Mouse (Mus musculus): Measurements from ENCODE around the gene Larp4. TPM values are rescaled to one million over a fixed set of nuclear protein-coding genes. Genes with fewer than 3 reads are reported as not detected.

The Larp4 gene
- total RNA-seq, 1 experiment from 2014 or later: 58.3 TPM

GRCm38 (mm10) chr15:99997114-99997804 lies 27.4 kb downstream of the Larp4 start:
- ATAC-seq (ENCODE audit: extremely low read depth, insufficient number of reproducible peaks, low FRiP score, poor library complexity, severe bottlenecking): no peak

- peak; percentile 56; the same call in 1 of the 2 replicates for ATAC-seq (ENCODE audit: extremely low read depth, insufficient number of reproducible peaks, low FRiP score, poor library complexity, severe bottlenecking)
Measured at GRCm38 (mm10) chr15:99999390-99999789, 29.5 kb downstream of the Larp4 start.

GRCm38 (mm10) chr15:100004677-100005273 lies 34.9 kb downstream of the Larp4 start:
- ATAC-seq (ENCODE audit: extremely low read depth, insufficient number of reproducible peaks, low FRiP score, poor library complexity, severe bottlenecking): peak; percentile 83

- no peak for ATAC-seq (ENCODE audit: extremely low read depth, insufficient number of reproducible peaks, low FRiP score, poor library complexity, severe bottlenecking)
Measured at GRCm38 (mm10) chr15:100006180-100006579, 36.3 kb downstream of the Larp4 start.

- ATAC-seq (ENCODE audit: extremely low read depth, insufficient number of reproducible peaks, low FRiP score, poor library complexity, severe bottlenecking): no peak
Measured at GRCm38 (mm10) chr15:100018280-100018899, 48.5 kb downstream of the Larp4 start.

GRCm38 (mm10) chr15:100021175-100021574 lies 51.3 kb downstream of the Larp4 start:
- no peak for ATAC-seq (ENCODE audit: extremely low read depth, insufficient number of reproducible peaks, low FRiP score, poor library complexity, severe bottlenecking)

GRCm38 (mm10) chr15:100022923-100023322 lies 53.1 kb downstream of the Larp4 start:
- peak; percentile 42; the same call in 1 of the 2 replicates for ATAC-seq (ENCODE audit: extremely low read depth, insufficient number of reproducible peaks, low FRiP score, poor library complexity, severe bottlenecking)

GRCm38 (mm10) chr15:100025076-100025834 lies 55.4 kb downstream of the Larp4 start:
- ATAC-seq (ENCODE audit: extremely low read depth, insufficient number of reproducible peaks, low FRiP score, poor library complexity, severe bottlenecking): no peak

- no peak for ATAC-seq (ENCODE audit: extremely low read depth, insufficient number of reproducible peaks, low FRiP score, poor library complexity, severe bottlenecking)
Measured at GRCm38 (mm10) chr15:100028133-100028532, 58.3 kb downstream of the Larp4 start.

GRCm38 (mm10) chr15:100029497-100029896 lies 59.6 kb downstream of the Larp4 start:
- ATAC-seq (ENCODE audit: extremely low read depth, insufficient number of reproducible peaks, low FRiP score, poor library complexity, severe bottlenecking): no peak

- ATAC-seq (ENCODE audit: extremely low read depth, insufficient number of reproducible peaks, low FRiP score, poor library complexity, severe bottlenecking): no peak
Measured at GRCm38 (mm10) chr15:100029900-100030299, 60.0 kb downstream of the Larp4 start.

- no peak for ATAC-seq (ENCODE audit: extremely low read depth, insufficient number of reproducible peaks, low FRiP score, poor library complexity, severe bottlenecking)
Measured at GRCm38 (mm10) chr15:100032546-100032945, 62.7 kb downstream of the Larp4 start.

GRCm38 (mm10) chr15:100038470-100038971 lies 68.7 kb downstream of the Larp4 start, which contains the start of gene Dip2b:
Dip2b (plus strand) TSS chr15:100038664.
- peak; percentile 77 for ATAC-seq (ENCODE audit: extremely low read depth, insufficient number of reproducible peaks, low FRiP score, poor library complexity, severe bottlenecking)

GRCm38 (mm10) chr15:100039001-100039701 lies 69.3 kb downstream of the Larp4 start:
- peak; percentile 19; the same call in 1 of the 2 replicates for ATAC-seq (ENCODE audit: extremely low read depth, insufficient number of reproducible peaks, low FRiP score, poor library complexity, severe bottlenecking)

GRCm38 (mm10) chr15:100040541-100041266 lies 70.8 kb downstream of the Larp4 start:
- ATAC-seq (ENCODE audit: extremely low read depth, insufficient number of reproducible peaks, low FRiP score, poor library complexity, severe bottlenecking): no peak

GRCm38 (mm10) chr15:100041267-100042047 lies 71.6 kb downstream of the Larp4 start:
- peak; percentile 51 for ATAC-seq (ENCODE audit: extremely low read depth, insufficient number of reproducible peaks, low FRiP score, poor library complexity, severe bottlenecking)

GRCm38 (mm10) chr15:100042048-100042400 lies 72.2 kb downstream of the Larp4 start:
- ATAC-seq (ENCODE audit: extremely low read depth, insufficient number of reproducible peaks, low FRiP score, poor library complexity, severe bottlenecking): no peak

Data from neutrophil, adult 5-6 weeks (primary cell).